Mouse (Mus musculus) small intestine, adult 2 months (tissue): ENCODE measurements around the gene Coro1c. TPM values are rescaled to one million over a fixed set of nuclear protein-coding genes. Genes with fewer than 3 reads are reported as not detected.

Source experiments
- H3K27ac ChIP-seq: fragments of 200-500 bp; 2 replicates; pipeline ENCODE4 v1.5.1; 2012; ENCODE audit warnings: low read depth, low read length, control low read depth, inconsistent platforms; ENCODE audit not compliant: insufficient read depth
- H3K27me3 ChIP-seq: fragments of 200-500 bp; 2 replicates; pipeline ENCODE4 v1.6.1; 2012; ENCODE audit warnings: mild to moderate bottlenecking, moderate library complexity, low read length, inconsistent platforms; ENCODE audit not compliant: control insufficient read depth, insufficient read depth
- H3K36me3 ChIP-seq: fragments of 200-500 bp; 2 replicates; pipeline ENCODE4 v1.6.1; 2012; ENCODE audit warnings: mild to moderate bottlenecking, low read length, control low read depth, inconsistent platforms; ENCODE audit not compliant: control insufficient read depth, insufficient read depth
- H3K4me1 ChIP-seq: fragments of 200-500 bp; 2 replicates; pipeline ENCODE4 v1.6.1; 2012; ENCODE audit warnings: low read length, inconsistent platforms, mixed read lengths; ENCODE audit not compliant: control insufficient read depth, insufficient read depth, insufficient read length
- H3K4me3 ChIP-seq: fragments of 200-500 bp; 2 replicates; pipeline ENCODE4 v1.5.1; 2012; ENCODE audit warnings: low read depth, mild to moderate bottlenecking, control low read depth, inconsistent platforms, low read length, moderate library complexity
- CTCF ChIP-seq: fragments of 200-500 bp; IDR thresholded peaks from 2 replicates; pipeline ENCODE4 v1.5.1; 2012; ENCODE audit warnings: low read depth, mild to moderate bottlenecking, control low read depth, inconsistent platforms, low read length, moderate library complexity, mixed read lengths; ENCODE audit not compliant: insufficient replicate concordance, insufficient read length; ENCODE audit errors: extremely low read depth
- POLR2A ChIP-seq: fragments of 200-500 bp; IDR thresholded peaks from 2 replicates; pipeline ENCODE4 v1.6.1; 2012; ENCODE audit warnings: low read depth, mild to moderate bottlenecking, control low read depth, inconsistent platforms, low read length, moderate library complexity
- WGBS: fragments of 180-500 bp; shearing (Covaris S2); methylation state at CpG from one replicate; pipeline ENCODE4 v1.1.7; 2018; 5-methylcytosine and 5-hydroxymethylcytosine counted together
- polyA plus RNA-seq: library from polyadenylated mRNA; depleted of rRNA; stranded (reverse); fragments of >200 nt; gene quantifications from 2 replicates; pipeline ENCODE4 v1.2.3, GENCODE M21; 2012

Gene Coro1c
- polyA plus RNA-seq, 1 experiment: 144 TPM

DNA sequence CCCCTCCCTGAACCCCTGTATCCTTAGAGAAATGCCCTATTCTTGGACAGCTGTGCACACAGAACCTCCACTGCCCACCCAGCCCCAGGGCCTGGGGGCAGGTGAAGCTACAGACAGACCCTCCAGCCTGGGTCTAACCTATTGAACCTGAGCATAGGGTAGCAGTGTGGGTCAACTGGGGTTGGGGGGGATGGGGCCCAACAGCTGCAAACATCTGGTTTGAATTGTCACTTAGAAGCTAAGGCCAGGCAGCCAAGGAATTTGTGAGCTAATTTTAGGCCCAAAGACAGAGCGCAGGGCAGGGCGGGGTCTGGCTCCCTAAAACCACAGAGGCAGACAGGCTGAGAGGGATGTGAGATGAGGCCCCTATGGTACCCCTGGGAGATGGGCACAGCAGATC is 100.4 kb downstream of the Coro1c start:
- Histone ChIP-seq H3K27me3 (no peaks in the 10 kb centered on the region), H3K36me3 (no peaks in the 10 kb centered on the region), H3K4me3 (no peak overlapping the region), H3K27ac (no peak overlapping the region), H3K4me1 (no peaks in the 10 kb centered on the region; the same call in 1 of the 2 replicates)
- WGBS: 80% methylated on average over 2 of the region's 2 CpGs
- TF ChIP-seq POLR2A (no peak), CTCF (no peak)

DNA sequence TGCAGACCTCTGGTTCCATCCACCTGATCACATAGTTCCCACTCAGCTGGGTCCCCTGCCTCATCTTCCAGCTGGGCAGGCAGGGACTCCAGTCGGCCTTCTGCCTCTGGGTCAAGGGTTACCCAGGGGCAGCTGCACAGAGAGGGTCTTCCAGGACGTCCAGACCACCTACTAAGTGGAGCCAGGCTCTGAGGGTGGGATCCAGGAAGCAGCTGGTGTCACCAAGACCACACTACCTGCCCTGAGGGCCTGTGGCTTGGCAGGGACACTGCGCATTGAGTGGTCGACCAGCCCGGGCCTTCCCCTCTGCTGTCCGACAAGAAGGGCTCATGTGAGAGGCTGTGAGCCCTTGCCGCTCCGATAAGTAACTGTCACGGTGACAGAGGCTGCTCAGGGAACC is 100.8 kb downstream of the Coro1c start:
- Histone ChIP-seq H3K4me1 (no peaks in the 10 kb centered on the region; the same call in 1 of the 2 replicates), H3K4me3 (no peak overlapping the region), H3K27ac (no peak overlapping the region), H3K36me3 (no peaks in the 10 kb centered on the region), H3K27me3 (no peaks in the 10 kb centered on the region)
- no peak for TF ChIP-seq POLR2A
- TF ChIP-seq CTCF: no peak
- WGBS: 61% methylated on average over 9 of the region's 9 CpGs

DNA sequence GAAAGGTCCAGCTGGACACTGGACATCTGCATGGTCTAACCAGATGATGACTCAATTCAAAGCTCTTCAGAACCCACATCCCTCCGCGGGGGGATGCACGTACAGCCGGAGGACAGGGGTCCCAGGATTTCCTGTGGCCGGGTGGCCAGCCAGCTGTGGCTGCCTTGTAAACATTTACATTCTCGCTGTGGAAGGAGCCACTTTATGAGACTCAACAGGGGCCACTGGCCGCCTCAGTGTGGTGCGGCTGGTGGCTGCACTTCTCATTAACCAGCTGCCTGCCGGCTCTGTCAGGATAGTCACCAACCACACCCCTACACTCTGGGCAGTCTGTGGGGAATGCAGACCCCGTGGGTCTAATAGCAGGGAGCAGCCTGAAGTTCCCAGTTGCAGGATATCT is 102.1 kb downstream of the Coro1c start:
- WGBS: 19% methylated on average over 10 of the region's 10 CpGs
- H3K27ac ChIP-seq: no peak overlapping the region
- TF ChIP-seq CTCF: no peak
- TF ChIP-seq POLR2A: no peak

DNA sequence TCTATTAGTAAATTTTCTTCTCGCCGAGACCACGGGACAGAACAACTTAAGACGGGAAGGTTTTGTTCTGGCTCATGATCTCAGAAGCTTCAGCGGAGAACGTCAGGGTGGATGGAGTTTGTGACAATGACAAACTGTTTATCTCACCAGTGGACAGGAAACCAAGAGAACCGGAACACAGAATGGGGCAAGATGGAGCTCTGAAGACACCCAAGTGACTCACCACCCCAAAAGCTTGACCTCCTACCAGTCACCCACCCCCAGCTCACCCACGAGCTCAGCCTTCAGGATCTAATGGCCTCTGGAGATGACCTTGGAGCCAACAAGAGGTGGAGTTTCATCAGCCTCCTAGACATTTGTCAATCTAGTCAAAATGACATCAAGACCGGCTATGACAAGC is 103.3 kb downstream of the Coro1c start:
- Histone ChIP-seq H3K36me3 (no peaks in the 10 kb centered on the region), H3K4me3 (no peak overlapping the region), H3K27ac (no peak overlapping the region), H3K27me3 (no peaks in the 10 kb centered on the region), H3K4me1 (no peaks in the 10 kb centered on the region; the same call in 1 of the 2 replicates)
- WGBS: 74% methylated on average over 9 of the region's 9 CpGs
- no peak for TF ChIP-seq CTCF
- no peak for TF ChIP-seq POLR2A

More for the DNA sequence above, 102.1 kb downstream of the Coro1c start:
- H3K27me3 ChIP-seq: no peaks in the 10 kb centered on the region
- no peak overlapping the region for H3K4me3 ChIP-seq
- no peaks in the 10 kb centered on the region for H3K36me3 ChIP-seq
- H3K4me1 ChIP-seq: no peaks in the 10 kb centered on the region; the same call in 1 of the 2 replicates

DNA sequence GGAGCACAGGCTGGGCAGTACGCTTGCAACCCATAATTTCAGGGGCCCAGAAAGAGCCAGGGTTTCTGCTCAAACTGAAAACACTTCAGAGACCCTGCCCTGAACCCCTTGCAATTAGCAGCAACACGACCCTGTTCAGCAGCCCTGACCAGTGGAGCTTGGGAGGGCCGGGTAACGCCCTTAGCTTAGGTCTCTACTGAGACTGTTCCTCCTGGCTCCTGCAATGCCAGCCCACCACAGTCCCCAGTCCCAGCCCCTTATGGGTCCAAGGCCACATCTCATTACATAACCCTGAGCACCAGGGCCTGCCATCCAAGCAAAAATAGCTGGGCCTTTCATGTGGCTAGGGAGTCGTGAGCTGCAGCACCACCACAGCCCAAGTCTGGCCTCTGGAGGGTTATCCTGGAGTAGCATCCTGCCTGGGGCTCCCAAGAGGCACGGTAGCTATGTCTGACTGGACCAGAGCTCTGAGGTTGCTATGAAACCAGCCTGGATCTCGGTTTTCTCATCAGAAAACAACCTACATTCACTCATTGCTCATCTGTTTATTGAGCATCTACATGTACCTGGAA is 104.1 kb downstream of the Coro1c start:
- Histone ChIP-seq H3K27me3 (no peaks in the 10 kb centered on the region), H3K4me1 (no peaks in the 10 kb centered on the region; the same call in 1 of the 2 replicates), H3K4me3 (no peak overlapping the region), H3K36me3 (no peaks in the 10 kb centered on the region), H3K27ac (no peak overlapping the region)
- 38% methylated on average over 7 of the region's 7 CpGs for WGBS
- TF ChIP-seq CTCF (no peak), POLR2A (no peak)

DNA sequence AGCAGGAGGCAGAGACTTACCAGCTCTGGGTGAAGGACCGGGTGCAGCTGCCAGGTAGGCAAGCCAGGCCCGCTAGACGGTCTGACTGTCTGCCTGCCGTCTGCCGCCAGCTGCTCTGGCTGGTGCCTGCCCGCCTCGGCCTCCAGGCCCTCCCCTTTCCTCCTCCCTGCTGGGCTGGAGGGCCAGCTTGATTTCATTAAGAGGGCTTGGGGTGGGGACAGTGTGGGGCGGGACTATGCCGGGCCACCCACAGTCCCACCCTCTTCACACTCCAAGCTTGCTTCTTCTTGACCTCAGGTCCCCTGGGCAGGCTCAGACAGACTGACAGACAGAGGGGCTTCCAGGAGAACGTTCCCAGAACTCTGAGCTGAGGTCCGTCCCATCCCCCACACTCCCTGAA is 108.3 kb downstream of the Coro1c start, which contains the start of gene Tmem119:
Tmem119 (minus strand) TSS at position 237 of the 400 bp plus-strand sequence.
- H3K27me3 ChIP-seq: no peaks in the 10 kb centered on the region
- WGBS: 1% methylated on average over 11 of the region's 11 CpGs
- peak within 1 kb of the TSS; percentile 27 for H3K27ac ChIP-seq
- peak within 1 kb of the TSS; percentile 49 for H3K4me3 ChIP-seq
- H3K4me1 ChIP-seq: no peaks in the 10 kb centered on the region
- no peak for TF ChIP-seq POLR2A
- H3K36me3 ChIP-seq: no peaks in the 10 kb centered on the region

DNA sequence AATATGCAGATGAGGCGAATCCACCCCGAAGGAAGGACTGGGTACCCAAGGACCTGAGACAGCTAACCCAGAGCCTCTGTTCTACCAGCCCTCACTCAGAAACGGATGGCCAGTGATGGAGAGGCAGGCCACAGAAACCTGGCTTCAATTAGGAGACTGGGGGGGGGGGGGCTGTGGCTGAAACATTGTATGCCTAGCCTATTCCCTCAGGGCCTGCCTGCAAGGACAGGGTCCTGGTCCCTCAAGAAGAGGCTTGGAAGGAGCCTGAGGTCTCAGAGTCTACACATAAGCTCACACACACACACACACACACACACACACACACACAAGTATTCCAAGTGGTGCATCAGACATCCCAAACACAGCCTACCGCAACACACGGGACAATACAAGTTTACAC is 108.9 kb downstream of the Coro1c start:
- WGBS: 53% methylated on average over 5 of the region's 5 CpGs
- peak overlapping the region; percentile 49 for H3K4me3 ChIP-seq
- TF ChIP-seq POLR2A: no peak
- TF ChIP-seq CTCF: no peak
- no peaks in the 10 kb centered on the region for H3K36me3 ChIP-seq
- peak overlapping the region; percentile 27 for H3K27ac ChIP-seq
- no peaks in the 10 kb centered on the region for H3K4me1 ChIP-seq
- H3K27me3 ChIP-seq: no peaks in the 10 kb centered on the region

DNA sequence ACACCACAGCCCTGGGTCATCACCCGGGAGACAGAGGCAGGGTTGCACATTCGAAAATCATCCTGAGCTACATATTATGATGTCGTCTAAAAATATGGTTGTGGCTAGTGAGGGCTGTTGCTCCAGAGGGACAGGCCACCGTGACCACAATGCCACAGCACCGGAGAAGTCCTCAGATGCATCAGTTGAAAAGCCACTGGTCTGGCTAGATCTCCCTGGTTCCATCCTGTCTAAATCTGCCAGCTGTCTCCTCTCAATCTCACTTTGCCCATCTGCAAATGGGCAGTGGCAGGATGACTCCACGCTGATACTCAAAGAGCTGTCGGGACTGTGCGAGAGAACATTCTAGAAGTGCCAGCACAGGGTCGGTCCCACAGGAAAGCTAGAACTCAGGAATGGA is 110.0 kb downstream of the Coro1c start:
- peak overlapping the region; percentile 32 for H3K4me3 ChIP-seq

More for the DNA sequence above, 110.0 kb downstream of the Coro1c start:
- H3K36me3 ChIP-seq: no peaks in the 10 kb centered on the region
- no peaks in the 10 kb centered on the region for H3K27me3 ChIP-seq
- H3K27ac ChIP-seq: no peak overlapping the region
- TF ChIP-seq POLR2A: no peak
- no peak for TF ChIP-seq CTCF
- H3K4me1 ChIP-seq: no peaks in the 10 kb centered on the region
- 72% methylated on average over 9 of the region's 9 CpGs for WGBS
